Mouse (Mus musculus) liver, embryonic 12.5 days (tissue): Measurements from ENCODE around the gene Gpi1. TPM values are rescaled to one million over a fixed set of nuclear protein-coding genes. Genes with fewer than 3 reads are reported as not detected.

Experiments used
- ATAC-seq: fragments of 200-750 bp; cut with Nextera tagmentation; 2 replicates; pipeline ENCODE4 v1.8.0; 2017; ENCODE audit warnings: moderate number of reproducible peaks, mild to moderate bottlenecking, moderate library complexity
- H3K27ac ChIP-seq: fragments of 300-500 bp; sonication (generic); 2 replicates; pipeline ENCODE4 v1.5.1; 2016; ENCODE audit warnings: mild to moderate bottlenecking
- H3K27me3 ChIP-seq: fragments of 300-500 bp; sonication (generic); replicated peaks from 2 replicates; pipeline ENCODE4 v1.6.1; 2016; ENCODE audit warnings: mild to moderate bottlenecking, moderate library complexity
- H3K36me3 ChIP-seq: fragments of 300-500 bp; sonication (generic); 2 replicates; pipeline ENCODE4 v1.6.1; 2016; ENCODE audit warnings: mild to moderate bottlenecking, moderate library complexity
- H3K4me1 ChIP-seq: fragments of 300-500 bp; sonication (generic); 2 replicates; pipeline ENCODE4 v1.6.1; 2016
- H3K4me2 ChIP-seq: fragments of 300-500 bp; sonication (generic); 2 replicates; pipeline ENCODE4 v1.6.1; 2016; ENCODE audit warnings: mild to moderate bottlenecking, moderate library complexity
- H3K4me3 ChIP-seq: fragments of 300-500 bp; sonication (generic); 2 replicates; pipeline ENCODE4 v1.5.1; 2016; ENCODE audit warnings: mild to moderate bottlenecking, moderate library complexity
- H3K9ac ChIP-seq: fragments of 300-500 bp; sonication (generic); 2 replicates; pipeline ENCODE4 v1.6.1; 2016; ENCODE audit warnings: mild to moderate bottlenecking, moderate library complexity
- H3K9me3 ChIP-seq: fragments of 300-500 bp; sonication (generic); replicated peaks from 2 replicates; pipeline ENCODE4 v1.6.1; 2016; ENCODE audit warnings: mild to moderate bottlenecking, moderate library complexity
- WGBS: fragments of 180-500 bp; shearing (Covaris S2); methylation state at CpG from one replicate; pipeline ENCODE4 v1.1.7; 2016; ENCODE audit not compliant: insufficient replicate concordance; 5-methylcytosine and 5-hydroxymethylcytosine counted together
- polyA plus RNA-seq: library from polyadenylated mRNA; unstranded; fragments of >200 nt; fragmentation: Nextera tagmentation; extraction: Ambion mirVana; gene quantifications from 2 replicates; pipeline ENCODE4 v1.2.1, GENCODE M21; 2016

Gpi1 gene
- polyA plus RNA-seq: 207 and 222 TPM in 2 replicates

DNA sequence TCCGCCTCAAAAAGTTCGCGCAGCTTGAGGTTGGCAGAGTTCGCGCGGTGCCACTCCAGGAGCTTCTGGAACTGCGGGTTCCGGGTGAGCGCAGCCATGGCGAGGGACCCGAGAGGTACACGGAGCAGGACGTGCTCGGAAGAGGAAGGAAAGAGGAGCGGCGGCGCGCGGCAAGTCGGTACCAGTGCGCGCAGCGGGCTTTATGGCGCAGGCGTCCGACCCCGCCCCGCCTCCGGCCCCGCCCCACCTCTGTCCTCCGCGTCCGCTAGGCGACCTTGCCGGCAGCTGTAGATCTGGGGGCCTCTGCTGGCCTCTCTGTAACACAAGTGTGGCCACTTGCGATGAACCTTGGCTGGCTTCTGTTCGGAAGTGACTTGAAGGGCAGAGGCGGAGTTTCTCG is at the start of gene Gpi1:
TSS of gene Gpi1 (minus strand) at position 221 of the 400 bp plus-strand sequence.
- Histone ChIP-seq H3K9ac (peak within 1 kb of the TSS; percentile 89), H3K4me2 (peak within 1 kb of the TSS; percentile 95), H3K4me3 (peak within 1 kb of the TSS; percentile 79), H3K36me3 (peaks cover 37% of the 10 kb centered on the region), H3K9me3 (no peaks in the 10 kb centered on the region), H3K4me1 (peaks cover 86% of the 10 kb centered on the region), H3K27me3 (no peaks in the 10 kb centered on the region), H3K27ac (peak within 1 kb of the TSS; percentile 86)
- ATAC-seq: peak; percentile 75
- under 1% methylated on average over 33 of the region's 39 CpGs for WGBS

DNA sequence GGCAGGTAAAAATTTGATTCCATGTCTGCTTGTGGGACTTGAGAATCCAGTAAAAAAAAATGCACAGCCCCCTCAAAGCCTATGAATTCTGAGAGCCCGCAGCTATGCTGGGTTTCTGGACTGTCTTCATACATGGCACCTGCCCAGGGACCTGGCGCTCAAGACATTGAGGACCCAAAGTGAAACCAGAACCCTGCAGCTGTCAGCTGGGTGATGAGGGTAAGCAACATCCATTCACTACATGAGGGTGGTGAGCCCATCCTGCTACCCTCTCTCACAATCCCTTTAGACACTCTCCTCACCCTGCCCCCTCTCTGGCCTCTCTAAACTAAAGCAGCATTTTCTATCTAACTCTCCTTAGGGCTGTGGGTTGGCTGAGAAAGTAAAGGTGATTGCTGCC is 47.5 kb upstream of the Gpi1 start:
- H3K36me3 ChIP-seq: peaks cover 17% of the 10 kb centered on the region
- 77% methylated on average over 2 of the region's 2 CpGs for WGBS
- H3K27me3 ChIP-seq: no peaks in the 10 kb centered on the region
- H3K4me2 ChIP-seq: no peak overlapping the region
- H3K9ac ChIP-seq: no peak overlapping the region
- H3K4me3 ChIP-seq: no peak overlapping the region
- H3K27ac ChIP-seq: no peak overlapping the region
- H3K4me1 ChIP-seq: peaks cover 2% of the 10 kb centered on the region; the same call in 1 of the 2 replicates
- H3K9me3 ChIP-seq: no peaks in the 10 kb centered on the region
- ATAC-seq: no peak

DNA sequence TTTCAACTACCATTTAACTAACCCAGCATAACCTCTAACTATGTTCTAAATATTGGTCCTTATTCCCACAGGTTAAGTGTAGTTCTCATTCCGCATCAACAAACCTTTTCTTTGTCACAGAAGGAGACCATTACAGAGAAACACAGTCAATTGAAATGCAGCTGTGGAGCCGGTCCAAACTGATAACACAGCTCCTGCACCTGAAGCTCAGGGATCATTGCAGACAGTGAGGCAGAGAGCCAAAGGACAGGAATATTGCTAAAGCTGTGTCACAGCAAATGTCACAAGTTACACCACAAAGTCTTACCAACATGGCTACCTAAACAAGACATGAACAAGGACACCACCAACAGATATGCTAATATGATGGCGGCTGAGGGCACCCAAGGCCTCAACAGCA is 45.9 kb upstream of the Gpi1 start:
- Histone ChIP-seq H3K4me2 (no peak overlapping the region), H3K4me1 (peaks cover 4% of the 10 kb centered on the region; the same call in 1 of the 2 replicates), H3K36me3 (peaks cover 14% of the 10 kb centered on the region), H3K27ac (no peak overlapping the region), H3K27me3 (no peaks in the 10 kb centered on the region), H3K9ac (no peak overlapping the region), H3K4me3 (no peak overlapping the region), H3K9me3 (no peaks in the 10 kb centered on the region)
- 83% methylated on average over 3 of the region's 3 CpGs for WGBS
- ATAC-seq: no peak

DNA sequence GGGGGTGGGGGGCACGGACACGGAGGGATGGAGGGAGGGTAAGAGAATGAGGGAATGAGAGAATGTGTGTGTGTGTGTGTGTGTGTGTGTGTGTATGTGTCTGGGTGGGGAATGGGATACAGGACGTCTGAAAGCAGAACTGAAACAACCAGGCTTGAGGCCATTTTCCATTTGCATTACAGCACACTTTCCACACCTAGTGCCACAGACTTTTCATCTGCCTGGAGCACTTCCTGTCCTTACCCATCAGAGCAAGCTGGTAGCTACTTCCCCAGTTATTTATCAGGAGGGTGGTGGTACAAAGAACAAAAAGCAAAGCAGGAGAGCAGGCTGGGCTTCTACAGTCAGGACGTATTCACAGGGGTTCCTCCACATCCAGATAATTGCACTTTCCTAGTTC is 42.3 kb upstream of the Gpi1 start:
- Histone ChIP-seq H3K9ac (no peak overlapping the region), H3K36me3 (peaks cover 7% of the 10 kb centered on the region), H3K4me1 (peaks cover 9% of the 10 kb centered on the region; the same call in 1 of the 2 replicates), H3K27ac (no peak overlapping the region), H3K4me3 (no peak overlapping the region), H3K4me2 (no peak overlapping the region), H3K9me3 (no peaks in the 10 kb centered on the region), H3K27me3 (no peaks in the 10 kb centered on the region)
- WGBS: 62% methylated on average over 4 of the region's 4 CpGs
- no peak for ATAC-seq

DNA sequence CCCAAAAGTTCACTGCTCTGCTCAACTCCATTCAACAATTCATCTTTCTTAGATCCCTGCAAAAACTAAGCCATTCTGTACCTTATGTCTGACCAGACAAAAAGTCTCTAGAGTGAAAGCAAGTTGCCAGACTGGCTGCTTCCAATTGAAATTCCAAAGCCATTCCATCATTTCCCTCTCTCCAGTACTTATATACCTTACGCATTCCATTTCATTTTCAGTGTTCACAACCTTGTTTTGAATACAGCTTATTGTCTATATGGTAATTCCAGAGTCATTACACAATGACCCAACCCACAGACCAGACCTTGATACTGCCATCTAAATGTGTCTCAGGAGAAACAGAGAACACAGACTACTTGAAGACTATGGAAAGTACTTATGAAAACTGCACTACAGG is 38.3 kb upstream of the Gpi1 start:
- H3K27ac ChIP-seq: no peak overlapping the region

DNA sequence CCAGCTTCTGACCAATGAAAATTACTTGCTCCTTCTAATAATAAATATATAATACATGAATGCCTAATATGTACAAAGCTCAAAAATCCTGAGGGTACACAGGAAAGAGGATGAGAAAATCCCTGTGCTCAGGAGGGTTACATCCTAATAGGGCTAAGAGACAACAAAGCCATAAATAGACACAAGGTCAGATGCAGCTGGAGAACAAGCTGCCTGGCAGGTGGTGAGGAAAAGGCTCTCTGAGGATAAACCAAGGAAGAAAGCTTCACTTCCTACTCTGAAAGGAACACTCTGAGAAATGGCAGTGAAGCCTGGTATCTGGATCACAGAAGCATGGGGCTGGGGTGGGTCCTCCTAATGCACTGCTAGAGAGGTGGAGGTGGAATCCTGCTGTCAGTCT is 36.3 kb upstream of the Gpi1 start:
- peaks cover 37% of the 10 kb centered on the region for H3K4me1 ChIP-seq
- no peak overlapping the region for H3K27ac ChIP-seq
- H3K36me3 ChIP-seq: peaks cover 36% of the 10 kb centered on the region
- H3K9ac ChIP-seq: no peak overlapping the region
- no peaks in the 10 kb centered on the region for H3K27me3 ChIP-seq
- no peak overlapping the region for H3K4me2 ChIP-seq
- H3K9me3 ChIP-seq: no peaks in the 10 kb centered on the region
- H3K4me3 ChIP-seq: no peak overlapping the region
- ATAC-seq: no peak

More for the DNA sequence above, 38.3 kb upstream of the Gpi1 start:
- peaks cover 17% of the 10 kb centered on the region for H3K36me3 ChIP-seq
- H3K4me3 ChIP-seq: no peak overlapping the region
- H3K9me3 ChIP-seq: no peaks in the 10 kb centered on the region
- no peak overlapping the region for H3K4me2 ChIP-seq
- ATAC-seq: no peak
- peaks cover 41% of the 10 kb centered on the region for H3K4me1 ChIP-seq
- WGBS: 85% methylated on average over 1 of the region's 1 CpGs
- no peak overlapping the region for H3K9ac ChIP-seq
- H3K27me3 ChIP-seq: no peaks in the 10 kb centered on the region

DNA sequence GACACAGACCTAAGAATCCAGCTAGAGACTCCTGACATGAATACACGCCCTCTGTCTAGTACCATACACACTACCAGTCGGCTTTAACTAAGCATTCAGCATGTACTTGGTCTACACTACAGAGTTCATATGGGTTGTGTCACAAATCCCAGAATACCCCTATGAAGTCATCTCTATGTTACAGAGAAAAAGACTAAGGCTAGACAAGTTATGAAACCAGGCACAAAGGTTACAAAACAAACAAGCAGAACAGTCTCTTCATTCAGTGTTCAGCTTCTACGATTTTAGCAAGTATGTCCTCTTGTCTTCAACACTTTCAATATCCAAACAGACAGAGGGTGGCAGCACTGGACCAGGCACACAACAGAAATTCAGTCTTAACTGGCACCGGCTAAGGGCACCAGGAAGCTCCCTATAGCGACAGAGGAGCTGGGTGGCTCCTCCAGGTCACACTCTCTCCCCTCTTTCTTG is 35.8 kb upstream of the Gpi1 start:
- Histone ChIP-seq H3K4me1 (peaks cover 37% of the 10 kb centered on the region), H3K36me3 (peaks cover 41% of the 10 kb centered on the region), H3K4me2 (no peak overlapping the region), H3K4me3 (no peak overlapping the region), H3K9ac (no peak overlapping the region), H3K27ac (no peak overlapping the region), H3K9me3 (no peaks in the 10 kb centered on the region), H3K27me3 (no peaks in the 10 kb centered on the region)
- WGBS: 61% methylated on average over 5 of the region's 5 CpGs
- 0 out of 2 replicates have a peak, but pooled peaks have one; percentile 24 for ATAC-seq

DNA sequence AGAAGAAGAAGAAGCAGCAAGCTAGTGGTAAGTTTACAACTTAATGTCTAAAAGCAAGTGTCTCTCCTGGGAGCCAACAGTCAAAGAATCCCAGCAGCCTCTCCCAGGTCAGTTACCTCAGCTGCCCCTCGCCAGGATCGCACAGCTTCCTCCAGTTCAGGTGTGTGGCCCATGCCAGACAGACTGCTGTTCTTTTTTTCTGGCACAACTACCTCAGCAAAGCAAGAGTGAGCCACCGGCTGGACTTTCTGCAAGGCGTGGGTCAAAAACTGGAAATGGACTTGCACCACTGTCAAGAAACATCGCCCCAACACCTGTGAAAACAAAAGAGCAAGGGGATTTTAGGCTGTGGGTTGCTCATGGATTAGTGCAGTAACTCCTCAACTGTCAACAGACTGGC is 33.3 kb upstream of the Gpi1 start:
- peaks cover 63% of the 10 kb centered on the region for H3K36me3 ChIP-seq
- no peak overlapping the region for H3K27ac ChIP-seq
- H3K9me3 ChIP-seq: no peaks in the 10 kb centered on the region
- ATAC-seq: no peak
- no peak overlapping the region for H3K4me3 ChIP-seq
- no peaks in the 10 kb centered on the region for H3K27me3 ChIP-seq
- WGBS: 90% methylated on average over 5 of the region's 5 CpGs
- no peak overlapping the region for H3K9ac ChIP-seq
- no peak overlapping the region for H3K4me2 ChIP-seq
- H3K4me1 ChIP-seq: peaks cover 37% of the 10 kb centered on the region

DNA sequence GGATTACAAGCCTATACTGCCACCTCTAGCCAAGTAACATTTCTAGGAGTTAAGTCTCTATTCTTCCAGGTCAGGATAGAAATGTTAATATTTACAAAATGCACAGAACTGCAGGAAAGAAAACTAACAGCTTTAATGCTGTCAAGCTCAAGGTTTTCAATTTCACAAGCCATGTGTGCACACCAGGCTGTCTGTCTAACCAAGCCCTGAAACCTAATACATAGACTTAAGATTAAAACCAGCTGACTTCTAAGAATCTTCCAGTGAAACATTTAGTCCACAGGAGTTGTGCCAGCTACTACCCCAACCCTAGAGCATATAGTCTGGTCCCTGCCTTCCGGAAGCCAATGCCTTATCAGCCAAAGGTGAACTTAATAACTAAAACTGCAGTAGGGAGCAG is 28.3 kb upstream of the Gpi1 start:
- H3K27me3 ChIP-seq: no peaks in the 10 kb centered on the region
- H3K9me3 ChIP-seq: no peaks in the 10 kb centered on the region
- H3K4me3 ChIP-seq: no peak overlapping the region
- peaks cover 94% of the 10 kb centered on the region for H3K36me3 ChIP-seq
- H3K27ac ChIP-seq: no peak overlapping the region
- H3K4me1 ChIP-seq: no peaks in the 10 kb centered on the region
- no peak overlapping the region for H3K9ac ChIP-seq
- ATAC-seq: no peak
- H3K4me2 ChIP-seq: no peak overlapping the region
- WGBS: 79% methylated on average over 1 of the region's 1 CpGs

DNA sequence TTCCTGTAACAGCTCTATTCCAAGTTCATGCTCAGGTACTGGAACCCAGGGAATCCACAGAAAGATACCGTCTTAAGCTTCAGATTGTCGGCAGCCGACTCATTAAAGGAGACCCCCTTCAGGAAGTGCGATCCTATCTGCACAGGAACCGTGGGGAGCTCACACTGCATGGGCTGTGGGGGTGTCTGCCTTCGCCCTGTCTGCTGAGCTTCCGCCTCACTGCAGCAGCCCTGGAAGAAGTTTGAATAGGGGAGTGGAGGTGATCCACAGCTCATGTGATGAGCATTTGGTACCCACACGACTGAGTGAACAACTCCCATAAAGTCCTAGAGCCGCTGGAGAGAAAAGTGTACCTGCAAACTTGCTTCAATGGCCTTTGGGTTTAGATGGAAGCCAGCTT is 27.1 kb upstream of the Gpi1 start:
- 64% methylated on average over 9 of the region's 9 CpGs for WGBS
- H3K36me3 ChIP-seq: peaks cover 93% of the 10 kb centered on the region
- no peak overlapping the region for H3K27ac ChIP-seq
- no peak overlapping the region for H3K9ac ChIP-seq
- H3K4me3 ChIP-seq: no peak overlapping the region
- no peak for ATAC-seq
- H3K9me3 ChIP-seq: no peaks in the 10 kb centered on the region
- H3K4me1 ChIP-seq: no peaks in the 10 kb centered on the region
- no peaks in the 10 kb centered on the region for H3K27me3 ChIP-seq
- no peak overlapping the region for H3K4me2 ChIP-seq

DNA sequence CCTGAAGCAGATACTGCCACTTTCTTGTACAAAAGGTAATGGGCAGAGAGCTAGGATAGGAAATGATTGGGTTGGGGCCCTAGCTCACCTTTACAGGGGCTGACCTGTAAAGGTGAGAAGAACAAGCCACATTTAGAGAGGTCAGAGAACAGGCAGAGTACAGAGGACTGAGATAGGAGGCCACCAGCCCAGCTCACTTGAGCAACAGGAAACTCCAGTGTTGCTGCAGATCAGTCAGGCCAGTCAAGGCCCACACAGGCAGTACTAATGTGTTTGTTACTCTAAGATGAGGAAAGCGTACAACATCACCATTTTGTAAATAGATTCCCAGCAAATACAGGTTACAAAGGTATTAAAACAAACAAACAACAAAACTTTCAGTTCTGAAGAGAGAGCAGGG is 25.8 kb upstream of the Gpi1 start:
- WGBS: 71% methylated on average over 1 of the region's 1 CpGs
- H3K4me3 ChIP-seq: no peak overlapping the region

DNA sequence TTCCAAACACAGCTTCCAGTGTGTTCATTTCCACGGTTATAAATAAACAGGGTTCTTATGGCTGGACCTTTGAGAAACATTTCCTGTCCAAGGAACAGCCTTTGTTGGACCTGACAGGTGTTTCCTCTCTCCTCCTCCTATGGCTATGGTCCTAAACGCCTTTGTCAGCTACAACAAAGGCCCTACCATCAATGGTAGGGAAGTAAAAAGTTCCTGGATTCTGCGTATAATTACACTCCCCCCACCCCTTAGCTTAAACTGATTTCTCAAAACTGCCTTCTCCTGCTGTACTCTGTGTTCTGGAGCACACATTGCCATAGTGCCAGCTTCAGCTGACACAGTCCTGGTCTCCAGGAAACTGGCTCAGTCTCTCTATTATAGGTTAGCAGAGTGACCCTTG is 25.0 kb upstream of the Gpi1 start:
- Histone ChIP-seq H3K9me3 (no peaks in the 10 kb centered on the region), H3K4me3 (no peak overlapping the region), H3K9ac (no peak overlapping the region), H3K4me2 (no peak overlapping the region), H3K4me1 (no peaks in the 10 kb centered on the region), H3K36me3 (peaks cover 92% of the 10 kb centered on the region), H3K27ac (no peak overlapping the region), H3K27me3 (no peaks in the 10 kb centered on the region)
- ATAC-seq: no peak
- WGBS: 53% methylated on average over 3 of the region's 3 CpGs

More for the DNA sequence above, 25.8 kb upstream of the Gpi1 start:
- Histone ChIP-seq H3K9ac (no peak overlapping the region), H3K4me1 (no peaks in the 10 kb centered on the region), H3K9me3 (no peaks in the 10 kb centered on the region), H3K36me3 (peaks cover 92% of the 10 kb centered on the region), H3K4me2 (no peak overlapping the region), H3K27me3 (no peaks in the 10 kb centered on the region), H3K27ac (no peak overlapping the region)
- no peak for ATAC-seq

DNA sequence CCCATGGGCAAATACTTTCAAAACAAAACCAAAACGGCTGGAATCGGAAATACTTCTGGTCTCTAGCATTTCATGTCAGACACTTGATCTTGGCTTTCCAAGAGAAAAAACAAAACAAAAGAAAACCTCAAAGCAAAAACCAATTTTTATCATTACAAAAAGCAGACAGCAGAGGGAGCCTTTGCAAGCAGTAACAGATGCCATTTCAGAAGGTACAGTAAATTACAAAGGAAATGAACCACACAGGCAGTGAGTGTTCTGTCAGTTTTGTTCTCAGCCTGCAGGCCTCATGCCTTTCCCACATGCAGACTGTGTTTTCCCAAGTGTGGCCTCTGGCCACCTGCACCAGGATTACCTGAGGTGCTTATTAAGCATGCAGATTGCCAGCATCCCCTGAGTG is 21.9 kb upstream of the Gpi1 start:
- Histone ChIP-seq H3K36me3 (peaks cover 90% of the 10 kb centered on the region), H3K4me1 (no peaks in the 10 kb centered on the region)
- ATAC-seq: no peak

More for the DNA sequence above, 21.9 kb upstream of the Gpi1 start:
- 73% methylated on average over 2 of the region's 2 CpGs for WGBS
- Histone ChIP-seq H3K27me3 (no peaks in the 10 kb centered on the region), H3K9me3 (no peaks in the 10 kb centered on the region), H3K4me3 (no peak overlapping the region), H3K9ac (no peak overlapping the region), H3K27ac (no peak overlapping the region), H3K4me2 (no peak overlapping the region)
